Mouse (Mus musculus): ENCODE data around the gene Gm28047. TPM values are rescaled to one million over a fixed set of nuclear protein-coding genes. Genes with fewer than 3 reads are reported as not detected.
A peak's percentile ranks its signal among the peaks of the same experiment; 100 is the strongest.
"Not testable (repeated sequence)": the region's sequence is repeated elsewhere in the genome, so short reads cannot be mapped to it uniquely, and the experiment has no call there.

Gene Gm28047
- total RNA-seq (2018; cell fraction: chromatin; rRNA removed), result 1 to 10 TPM in 1 of 26 experiments, not detected in 25; 1.0 TPM
- under 1 TPM in 7 of 26 experiments, not detected in 19; 0.10 to 0.95 (median 0.22) TPM for total RNA-seq (2018; cell fraction: cytosol; rRNA removed)
- total RNA-seq (2018; cell fraction: nucleus; rRNA removed), result 1 to 10 TPM in 3 of 26 experiments, under 1 TPM in 1, not detected in 22; 0.67 to 6.6 (median 1.1) TPM
- 0.19 TPM in 1 of 3 replicates, not detected in the others for polyA plus RNA-seq (2018)

- Histone ChIP-seq H3K4me3 (ENCODE audit: inconsistent target) (peak within 1 kb of the TSS; percentile 97), H3K36me3 (ENCODE audit: inconsistent target) (no peaks in the 10 kb centered on the region), H3K27ac (peak within 1 kb of the TSS; percentile 86), H3K79me2 (ENCODE audit: inconsistent target) (peaks cover 48% of the 10 kb centered on the region)
- 2% methylated on average over 40 of the region's 51 CpGs for WGBS (ENCODE audit: missing documents)
Measured at GRCm38 (mm10) chr15:102624970-102625686, at the start of gene Gm28047, which contains the start of gene Atf7. Gene Gm28047, minus strand, starts transcription at chr15:102625067. Gene Atf7, minus strand, starts transcription at chr15:102625464.

GRCm38 (mm10) chr15:102673548-102673947, 48.7 kb upstream of the Gm28047 start:
- Histone ChIP-seq H3K4me3 (ENCODE audit: inconsistent target) (no peak overlapping the region), H3K27ac (no peak overlapping the region), H3K36me3 (ENCODE audit: inconsistent target) (no peaks in the 10 kb centered on the region), H3K79me2 (ENCODE audit: inconsistent target) (peaks cover 21% of the 10 kb centered on the region)
- 56% methylated on average over 10 of the region's 10 CpGs for WGBS (ENCODE audit: missing documents)

- Histone ChIP-seq H3K79me2 (ENCODE audit: inconsistent target) (peaks cover 32% of the 10 kb centered on the region), H3K4me3 (ENCODE audit: inconsistent target) (peak within 1 kb of the TSS; percentile 26), H3K27ac (peak within 1 kb of the TSS; percentile 40), H3K36me3 (ENCODE audit: inconsistent target) (no peaks in the 10 kb centered on the region)
- 30% methylated on average over 28 of the region's 37 CpGs for WGBS (ENCODE audit: missing documents)
Measured at GRCm38 (mm10) chr15:102672215-102673071, 47.6 kb upstream of the Gm28047 start, which contains the start of gene Atp5g2. Gene Atp5g2, minus strand, starts transcription at chr15:102672352.

- Histone ChIP-seq H3K36me3 (ENCODE audit: inconsistent target) (peaks cover 5% of the 10 kb centered on the region; the same call in 1 of the 2 replicates), H3K27ac (peak overlapping the region; percentile 40), H3K4me3 (ENCODE audit: inconsistent target) (peak overlapping the region; percentile 26), H3K79me2 (ENCODE audit: inconsistent target) (peaks cover 33% of the 10 kb centered on the region)
- WGBS (ENCODE audit: missing documents), result 9% methylated on average over 33 of the region's 34 CpGs
Measured at GRCm38 (mm10) chr15:102671721-102672214, 46.9 kb upstream of the Gm28047 start.

- H3K79me2 ChIP-seq (ENCODE audit: inconsistent target), result peaks cover 33% of the 10 kb centered on the region
- 1% methylated on average over 50 of the region's 53 CpGs for WGBS (ENCODE audit: missing documents)
- H3K36me3 ChIP-seq (ENCODE audit: inconsistent target), result peaks cover 13% of the 10 kb centered on the region; the same call in 1 of the 2 replicates
- H3K27ac ChIP-seq, result peak overlapping the region; percentile 71
- H3K4me3 ChIP-seq (ENCODE audit: inconsistent target), result peak overlapping the region; percentile 83
Measured at GRCm38 (mm10) chr15:102670767-102671575, 46.1 kb upstream of the Gm28047 start.

- Histone ChIP-seq H3K4me3 (ENCODE audit: inconsistent target) (peak overlapping the region; percentile 83), H3K27ac (peak overlapping the region; percentile 71), H3K79me2 (ENCODE audit: inconsistent target) (peaks cover 33% of the 10 kb centered on the region), H3K36me3 (ENCODE audit: inconsistent target) (peaks cover 15% of the 10 kb centered on the region; the same call in 1 of the 2 replicates)
- 7% methylated on average over 6 of the region's 6 CpGs for WGBS (ENCODE audit: missing documents)
Measured at GRCm38 (mm10) chr15:102670281-102670680, 45.4 kb upstream of the Gm28047 start.

- Histone ChIP-seq H3K79me2 (ENCODE audit: inconsistent target) (peaks cover 33% of the 10 kb centered on the region), H3K27ac (no peak overlapping the region), H3K4me3 (ENCODE audit: inconsistent target) (peak overlapping the region; percentile 83), H3K36me3 (ENCODE audit: inconsistent target) (peaks cover 19% of the 10 kb centered on the region; the same call in 1 of the 2 replicates)
- WGBS (ENCODE audit: missing documents), result 89% methylated on average over 8 of the region's 8 CpGs
Measured at GRCm38 (mm10) chr15:102669571-102669970, 44.7 kb upstream of the Gm28047 start.

- 44% methylated on average over 4 of the region's 4 CpGs for WGBS (ENCODE audit: missing documents)
- Histone ChIP-seq H3K27ac (no peak overlapping the region), H3K36me3 (ENCODE audit: inconsistent target) (peaks cover 43% of the 10 kb centered on the region), H3K4me3 (ENCODE audit: inconsistent target) (no peak overlapping the region), H3K79me2 (ENCODE audit: inconsistent target) (peaks cover 31% of the 10 kb centered on the region)
Measured at GRCm38 (mm10) chr15:102665494-102665893, 40.6 kb upstream of the Gm28047 start.

- no peak overlapping the region for H3K4me3 ChIP-seq (ENCODE audit: inconsistent target)
- H3K27ac ChIP-seq, result no peak overlapping the region
- H3K36me3 ChIP-seq (ENCODE audit: inconsistent target), result peaks cover 43% of the 10 kb centered on the region
- 86% methylated on average over 8 of the region's 8 CpGs for WGBS (ENCODE audit: missing documents)
- H3K79me2 ChIP-seq (ENCODE audit: inconsistent target), result peaks cover 14% of the 10 kb centered on the region
Measured at GRCm38 (mm10) chr15:102663825-102664224, 39.0 kb upstream of the Gm28047 start.

- no CpG with 5 or more reads among the region's 2 CpGs for WGBS (ENCODE audit: missing documents)
- H3K4me3 ChIP-seq (ENCODE audit: inconsistent target); H3K79me2 ChIP-seq (ENCODE audit: inconsistent target); H3K27ac ChIP-seq: not testable (repeated sequence)
- peaks cover 43% of the 10 kb centered on the region for H3K36me3 ChIP-seq (ENCODE audit: inconsistent target)
Measured at GRCm38 (mm10) chr15:102662601-102663000, 37.7 kb upstream of the Gm28047 start.

- 92% methylated on average over 3 of the region's 3 CpGs for WGBS (ENCODE audit: missing documents)
- H3K4me3 ChIP-seq (ENCODE audit: inconsistent target), result no peak overlapping the region
- H3K36me3 ChIP-seq (ENCODE audit: inconsistent target), result peaks cover 7% of the 10 kb centered on the region; the same call in 1 of the 2 replicates
- no peak overlapping the region for H3K27ac ChIP-seq
- no peaks in the 10 kb centered on the region for H3K79me2 ChIP-seq (ENCODE audit: inconsistent target)
Measured at GRCm38 (mm10) chr15:102657926-102658381, 33.1 kb upstream of the Gm28047 start.

GRCm38 (mm10) chr15:102656658-102657057, 31.8 kb upstream of the Gm28047 start:
- Histone ChIP-seq H3K27ac (no peak overlapping the region), H3K79me2 (ENCODE audit: inconsistent target) (no peaks in the 10 kb centered on the region), H3K4me3 (ENCODE audit: inconsistent target) (no peak overlapping the region), H3K36me3 (ENCODE audit: inconsistent target) (no peaks in the 10 kb centered on the region)
- 50% methylated on average over 4 of the region's 4 CpGs for WGBS (ENCODE audit: missing documents)

GRCm38 (mm10) chr15:102651928-102652660, 27.2 kb upstream of the Gm28047 start:
- H3K4me3 ChIP-seq (ENCODE audit: inconsistent target); H3K36me3 ChIP-seq (ENCODE audit: inconsistent target); H3K27ac ChIP-seq; H3K79me2 ChIP-seq (ENCODE audit: inconsistent target): not testable (repeated sequence)
- 93% methylated on average over 5 of the region's 9 CpGs for WGBS (ENCODE audit: missing documents)
